Mouse (Mus musculus) heart, postnatal 10 days (tissue): ENCODE results near the gene Smco4. TPM values are rescaled to one million over a fixed set of nuclear protein-coding genes. Genes with fewer than 3 reads are reported as not detected.
"Not testable (repeated sequence)": the region's sequence is repeated elsewhere in the genome, so short reads cannot be mapped to it uniquely, and the experiment has no call there.

ENCODE experiments used
- DNase-seq, 2 experiments: peaks; one replicate each; pipeline ENCODE4 v3.0.0; 2021
- intact Hi-C: fragments of 180-260 bp; cut with DNase I; formaldehyde crosslinking; loops from one replicate; pipeline ENCODE4 v1.15.1; 2025
- total RNA-seq, 2 experiments: library from RNA; stranded (reverse); gene quantifications; 2 replicates each; pipeline ENCODE4 v1.2.3; 2021

Smco4 gene
- total RNA-seq, 2 experiments from 2014 or later = 23.5 to 27.9 TPM

- DNase-seq = no peak
- intact Hi-C loops = loop anchor here (5.0 kb wide), 1 partner anchor 145 kb away; no protein-coding TSS in a partner anchor
Observed at GRCm38 (mm10) chr9:15536861-15537426, 43.7 kb downstream of the Smco4 start.

GRCm38 (mm10) chr9:15537455-15538048 is 44.3 kb downstream of the Smco4 start:
- intact Hi-C loops = loop anchor here (5.0 kb wide), 1 partner anchor 145 kb away; no protein-coding TSS in a partner anchor
- DNase-seq = no peak

- intact Hi-C loops = loop anchor here (5.0 kb wide), 1 partner anchor 143 kb away; no protein-coding TSS in a partner anchor
- no peak for DNase-seq
Observed at GRCm38 (mm10) chr9:15538979-15539533, 45.8 kb downstream of the Smco4 start.

- DNase-seq = no peak
- intact Hi-C loops = no loop called here
Observed at GRCm38 (mm10) chr9:15541735-15542354, 48.6 kb downstream of the Smco4 start.

- intact Hi-C loops = no loop called here
- DNase-seq = no peak
Observed at GRCm38 (mm10) chr9:15550461-15550961, 57.3 kb downstream of the Smco4 start.

- intact Hi-C loops, DNase-seq: not testable (repeated sequence)
Observed at GRCm38 (mm10) chr9:15551073-15551472, 57.8 kb downstream of the Smco4 start.

- no peak for DNase-seq
- intact Hi-C loops = no loop called here
Observed at GRCm38 (mm10) chr9:15551933-15552851, 59.0 kb downstream of the Smco4 start.

- intact Hi-C loops = no loop called here
- DNase-seq = no peak
Observed at GRCm38 (mm10) chr9:15553322-15553721, 60.1 kb downstream of the Smco4 start.

GRCm38 (mm10) chr9:15560451-15560850 is 67.2 kb downstream of the Smco4 start:
- no peak for DNase-seq
- intact Hi-C loops = no loop called here

GRCm38 (mm10) chr9:15562353-15562752 is 69.1 kb downstream of the Smco4 start:
- intact Hi-C loops = no loop called here
- DNase-seq = no peak

- intact Hi-C loops = no loop called here
- DNase-seq = no peak
Observed at GRCm38 (mm10) chr9:15574750-15575454, 81.7 kb downstream of the Smco4 start.

GRCm38 (mm10) chr9:15578427-15578826 is 85.2 kb downstream of the Smco4 start:
- DNase-seq = no peak
- intact Hi-C loops = no loop called here

GRCm38 (mm10) chr9:15578946-15579345 is 85.7 kb downstream of the Smco4 start:
- no peak for DNase-seq
- intact Hi-C loops = no loop called here

- no peak for DNase-seq
- intact Hi-C loops = no loop called here
Observed at GRCm38 (mm10) chr9:15580176-15580575, 86.9 kb downstream of the Smco4 start.

- intact Hi-C loops = no loop called here
- DNase-seq = no peak
Observed at GRCm38 (mm10) chr9:15582026-15582425, 88.8 kb downstream of the Smco4 start.

GRCm38 (mm10) chr9:15584209-15584608 is 91.0 kb downstream of the Smco4 start:
- intact Hi-C loops = no loop called here

GRCm38 (mm10) chr9:15585956-15586355 is 92.7 kb downstream of the Smco4 start:
- intact Hi-C loops = loop anchor here (5.0 kb wide), 1 partner anchor 89 kb away; no protein-coding TSS in a partner anchor
- DNase-seq = no peak

More at GRCm38 (mm10) chr9:15584209-15584608, 91.0 kb downstream of the Smco4 start:
- no peak for DNase-seq

GRCm38 (mm10) chr9:15587157-15587854 is 94.1 kb downstream of the Smco4 start:
- no peak for DNase-seq

GRCm38 (mm10) chr9:15594148-15594547 is 100.9 kb downstream of the Smco4 start:
- intact Hi-C loops = no loop called here
- no peak for DNase-seq

More at GRCm38 (mm10) chr9:15587157-15587854, 94.1 kb downstream of the Smco4 start:
- intact Hi-C loops = loop anchor here (5.0 kb wide), 1 partner anchor 90 kb away; no protein-coding TSS in a partner anchor
